Mouse (Mus musculus) forebrain, embryonic 10.5 days (tissue): ENCODE measurements around the gene Cul3. TPM values are rescaled to one million over a fixed set of nuclear protein-coding genes. Genes with fewer than 3 reads are reported as not detected.

Experiments used
- polyA plus RNA-seq: library from polyadenylated mRNA; unstranded; fragments of >200 nt; fragmentation: Nextera tagmentation; extraction: Ambion mirVana; gene quantifications from 2 replicates; pipeline ENCODE4 v1.2.1, GENCODE M21; 2016

Gene Cul3
- polyA plus RNA-seq, 1 experiment from 2014 or later: 34.0 TPM

Other genes starting within 250 kb of the Cul3 start
- 0.31 and 0.32 TPM in 2 replicates for gene Fam124b, start 122.0 kb downstream of the Cul3 start, polyA plus RNA-seq
- gene Gm45261, start 121.0 kb upstream of the Cul3 start, polyA plus RNA-seq: not detected in 2 replicates